Mouse (Mus musculus) monocyte, adult 5-6 weeks (primary cell): ENCODE data around the gene Abhd16a. TPM values are rescaled to one million over a fixed set of nuclear protein-coding genes. Genes with fewer than 3 reads are reported as not detected.
"Not testable (repeated sequence)": the region's sequence is repeated elsewhere in the genome, so short reads cannot be mapped to it uniquely, and the experiment has no call there.

Experiments
- ATAC-seq: fragments of 153-309, 156-312 bp; replicated peaks from 2 replicates; pipeline ENCODE4 v1.8.0; 2017; ENCODE audit warnings: mild to moderate bottlenecking; ENCODE audit not compliant: low TSS enrichment, insufficient number of reproducible peaks, severe bottlenecking, poor library complexity, low FRiP score
- total RNA-seq: library from RNA; stranded (forward); fragments of 200-1000, 200-491, 200-594 nt; gene quantifications from 3 replicates; pipeline ENCODE4 v1.2.3, GENCODE M21; 2017

Gene Abhd16a
- total RNA-seq, 1 experiment from 2014 or later = 24.3 TPM

DNA sequence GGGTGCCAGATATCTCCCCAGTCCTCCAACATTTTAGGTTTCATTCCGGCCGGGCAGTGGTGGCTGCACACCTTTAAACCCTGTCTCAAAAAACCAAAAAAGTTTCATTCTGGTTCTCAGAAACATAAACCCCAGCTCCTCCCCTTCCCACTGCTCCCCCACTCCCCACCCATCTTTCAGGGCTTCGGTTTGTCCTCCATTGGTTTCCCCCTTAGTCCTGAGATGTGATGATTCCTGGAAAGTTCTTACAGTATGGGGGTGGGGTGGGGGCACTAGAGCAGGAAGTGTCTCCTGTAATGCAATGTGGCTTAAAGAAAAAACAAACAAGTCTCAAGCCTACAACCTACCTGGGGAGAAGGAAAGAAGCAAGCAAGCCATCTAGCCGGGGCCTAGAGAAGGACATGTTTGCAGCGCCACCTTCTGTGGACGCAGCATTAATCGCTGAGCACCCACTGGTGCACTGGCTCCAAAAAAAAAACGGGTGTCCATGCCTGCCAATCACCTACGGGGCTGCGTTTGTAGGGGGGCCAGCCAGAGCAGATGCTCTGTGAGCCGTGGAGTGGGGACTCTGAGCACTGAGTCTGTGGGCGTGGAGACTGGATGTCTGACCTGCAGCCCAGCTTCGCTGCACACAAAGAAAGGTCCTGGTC lies 16.8 kb downstream of the Abhd16a start:
- no peak for ATAC-seq

DNA sequence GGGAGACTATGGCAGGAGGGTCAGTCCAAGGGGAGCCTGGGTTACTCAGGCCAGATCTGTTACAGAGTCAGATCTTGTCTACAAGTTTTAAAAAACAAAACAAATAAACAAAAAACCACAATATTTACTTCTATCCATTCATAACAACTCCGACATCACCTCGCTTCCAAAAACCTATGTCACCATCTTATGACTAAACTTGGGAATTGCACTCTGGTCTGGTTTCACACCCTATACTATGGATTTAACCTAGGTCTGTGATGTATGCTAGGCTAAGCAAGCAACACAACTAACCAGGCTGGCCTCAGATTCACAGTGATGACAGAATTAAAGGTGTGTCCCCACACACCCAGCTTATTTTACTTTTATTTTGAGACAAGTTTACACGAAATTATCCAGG lies 17.5 kb downstream of the Abhd16a start:
- no peak for ATAC-seq

DNA sequence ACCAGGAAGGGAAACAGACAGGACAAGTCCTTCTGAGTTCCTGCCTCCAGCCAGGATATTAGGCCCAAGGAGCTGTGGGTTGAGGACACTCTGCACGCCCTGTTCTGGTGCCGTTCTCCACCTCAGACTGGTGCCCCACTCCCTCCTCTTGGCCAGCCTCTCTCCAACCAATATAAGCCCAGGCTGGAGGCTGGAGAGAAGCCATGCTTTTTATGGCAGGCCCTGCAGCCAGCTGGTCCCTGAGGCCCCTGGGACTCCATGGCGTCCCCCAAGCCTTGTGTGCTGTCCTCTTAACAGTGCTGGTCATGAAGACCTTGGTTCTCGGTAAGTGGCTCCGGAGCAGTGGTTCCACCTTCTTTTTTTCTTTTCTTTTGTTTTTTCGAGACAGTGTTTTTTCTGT lies 19.0 kb downstream of the Abhd16a start, which contains the start of gene Ly6g5c:
Ly6g5c (plus strand) TSS at position 183 of the 400 bp plus-strand sequence.
- no peak for ATAC-seq

DNA sequence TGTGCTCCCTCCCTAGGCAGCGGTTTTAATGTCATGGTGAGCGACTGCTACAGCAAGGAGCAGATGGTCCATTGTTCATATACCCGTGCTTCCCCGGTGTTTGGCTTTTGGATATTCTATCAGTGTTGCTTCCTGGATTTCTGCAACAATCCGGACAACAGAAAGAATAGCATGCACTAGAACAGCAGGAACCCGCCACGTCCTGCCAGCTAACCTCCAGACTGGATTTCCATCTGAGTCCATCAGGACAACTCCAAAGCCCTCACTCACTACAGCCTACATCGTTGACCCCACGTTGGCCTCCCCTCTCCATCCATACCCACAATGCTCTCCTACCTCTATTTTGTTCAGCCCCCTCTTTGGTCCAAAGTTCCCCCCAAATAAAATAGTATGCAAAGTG lies 22.7 kb downstream of the Abhd16a start:
- no peak for ATAC-seq

DNA sequence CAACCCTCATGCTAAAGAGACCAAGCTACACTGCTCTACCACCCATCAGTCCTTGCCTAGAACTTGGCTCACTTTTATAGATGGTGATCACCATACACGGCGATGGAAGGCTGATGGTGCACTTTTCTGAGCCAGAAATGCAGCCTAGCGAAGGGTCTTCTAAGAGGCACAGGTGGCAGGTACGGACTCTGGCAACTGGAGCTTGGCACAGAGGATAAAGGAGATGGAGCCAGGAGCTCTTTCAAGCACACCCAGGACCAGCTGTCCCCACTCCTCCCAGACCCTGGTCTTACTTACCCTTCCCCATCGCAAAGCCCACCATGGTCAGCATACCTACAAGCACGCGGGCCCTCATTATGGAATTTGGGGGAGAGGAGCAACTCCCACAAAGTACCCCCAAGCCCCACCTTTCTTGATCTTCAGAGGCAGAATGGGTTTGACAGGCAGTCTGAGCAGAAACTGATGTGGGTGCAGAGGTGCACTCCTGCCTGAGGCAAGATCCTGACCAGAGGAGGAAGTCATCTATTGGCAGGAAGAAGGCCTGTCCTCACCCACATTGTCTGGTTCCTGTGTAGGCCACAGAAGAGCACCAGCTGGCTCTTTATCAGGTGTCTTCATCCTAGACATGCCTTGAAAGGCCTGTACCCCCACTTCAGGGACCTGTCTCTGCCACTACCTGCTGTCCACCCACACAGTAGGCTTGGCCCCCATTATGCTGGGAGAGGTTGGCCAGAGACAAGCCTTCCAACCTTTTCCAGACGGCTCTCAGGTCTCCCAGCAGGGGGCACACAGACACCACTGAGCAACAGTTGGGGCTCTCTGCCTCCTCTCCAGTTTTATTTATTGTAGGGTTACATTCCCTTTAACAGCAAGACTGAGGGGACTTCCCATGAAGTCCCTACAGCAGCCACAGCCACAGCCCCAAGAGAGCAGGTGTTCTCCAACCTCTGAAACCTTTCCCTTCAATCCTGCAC lies 26.3 kb downstream of the Abhd16a start, which contains the start of gene Ly6g5b:
Ly6g5b (minus strand) TSS at position 383 of the 974 bp plus-strand sequence.
- ATAC-seq = peak; percentile 32; the same call in 1 of the 2 replicates

DNA sequence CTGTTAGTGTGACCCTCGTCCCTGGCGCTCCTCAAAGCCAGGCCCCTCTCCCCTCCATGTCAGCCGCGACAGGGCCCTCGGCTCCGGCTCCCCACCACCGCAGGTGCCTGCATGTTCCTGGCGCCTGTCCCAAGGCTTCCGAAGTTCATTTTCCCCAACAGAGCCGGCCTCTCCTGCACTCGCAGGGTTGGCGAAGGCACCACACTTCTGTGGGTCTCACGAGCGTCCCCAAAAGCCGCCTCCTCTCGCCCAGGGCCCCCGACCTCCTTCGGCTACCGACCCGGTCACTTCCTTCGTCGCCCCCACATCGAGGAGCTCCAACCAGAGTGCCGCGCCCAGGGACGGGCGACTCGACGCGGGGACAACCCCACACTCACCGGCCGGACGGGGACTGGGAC lies 31.7 kb downstream of the Abhd16a start:
- no peak for ATAC-seq

DNA sequence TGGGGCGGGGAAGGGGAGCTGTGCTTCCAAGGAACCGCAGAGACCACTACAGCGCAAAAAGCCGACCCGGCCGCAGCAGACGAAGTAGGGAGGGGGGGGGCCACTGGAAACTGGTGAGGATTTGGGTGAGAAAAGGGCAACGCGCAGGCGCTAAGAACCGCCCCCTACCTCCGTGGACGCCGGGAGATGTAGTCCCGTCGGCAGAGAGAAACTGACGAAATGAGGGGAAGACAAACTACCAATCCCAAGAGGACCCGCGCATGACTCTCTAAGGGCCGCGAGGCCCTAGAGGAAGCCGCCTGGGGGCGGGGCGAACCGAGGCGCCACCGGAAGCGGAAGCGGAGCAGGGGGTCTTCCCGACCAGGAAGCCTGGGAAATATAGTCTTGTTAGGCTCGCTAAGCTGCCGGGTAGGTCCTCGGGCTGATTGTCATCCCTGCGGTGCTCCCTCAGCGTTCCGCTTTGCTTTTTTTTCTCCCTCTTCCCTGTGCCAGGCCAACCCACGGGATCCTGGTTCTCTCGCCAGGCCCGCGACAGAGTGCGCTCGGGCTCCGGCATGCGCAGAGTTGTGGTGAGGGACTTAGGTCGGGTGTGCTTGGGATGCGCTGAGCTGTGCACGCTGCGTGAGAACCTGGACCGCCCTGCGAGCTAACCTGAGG lies 32.2 kb downstream of the Abhd16a start, which contains the start of gene Gpank1:
Gpank1 (plus strand) TSS at position 313 of the 657 bp plus-strand sequence.
- peak; percentile 88 for ATAC-seq

DNA sequence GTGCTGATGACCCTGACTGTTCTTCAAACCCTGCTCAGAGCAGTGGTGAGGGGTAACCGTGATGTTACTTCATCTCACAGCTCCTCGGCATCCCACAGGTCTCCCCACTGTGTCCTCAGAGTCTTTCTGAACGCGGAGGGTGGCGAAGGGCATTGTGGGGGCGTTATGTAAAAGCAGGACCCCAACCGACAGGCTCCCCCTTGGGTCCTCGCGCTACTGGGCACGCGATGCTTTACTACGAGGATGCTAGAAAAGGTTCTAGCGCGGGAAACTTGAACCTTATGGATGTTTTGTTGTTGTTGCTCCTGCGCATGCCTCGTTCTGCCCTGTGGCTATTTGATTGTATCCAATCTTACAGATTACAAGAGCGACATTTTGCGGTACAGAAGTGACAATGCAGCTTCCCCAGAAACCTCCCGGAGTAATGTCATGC lies 32.8 kb downstream of the Abhd16a start, which contains the start of gene Csnk2b:
Csnk2b (minus strand) TSS at position 183 of the 433 bp plus-strand sequence.
- 0 out of 2 replicates have a peak, but pooled peaks have one; percentile 7 for ATAC-seq

DNA sequence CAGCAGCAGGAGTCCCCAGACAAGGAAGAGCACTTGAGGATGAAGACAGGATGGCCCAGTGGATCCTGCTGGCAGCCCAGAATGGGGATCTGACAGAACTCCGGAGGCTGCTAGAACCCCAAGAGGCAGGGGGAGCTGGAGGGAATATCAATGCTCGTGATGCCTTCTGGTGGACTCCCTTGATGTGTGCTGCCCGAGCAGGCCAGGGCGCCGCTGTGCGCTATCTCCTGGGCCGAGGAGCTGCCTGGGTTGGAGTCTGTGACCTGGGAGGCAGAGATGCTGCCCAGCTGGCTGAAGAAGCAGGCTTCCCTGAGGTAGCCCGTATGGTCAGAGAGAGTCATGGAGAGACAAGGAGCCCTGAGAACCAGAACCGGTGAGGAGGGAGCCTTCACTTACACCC lies 34.2 kb downstream of the Abhd16a start:
- not testable (repeated sequence) for ATAC-seq

DNA sequence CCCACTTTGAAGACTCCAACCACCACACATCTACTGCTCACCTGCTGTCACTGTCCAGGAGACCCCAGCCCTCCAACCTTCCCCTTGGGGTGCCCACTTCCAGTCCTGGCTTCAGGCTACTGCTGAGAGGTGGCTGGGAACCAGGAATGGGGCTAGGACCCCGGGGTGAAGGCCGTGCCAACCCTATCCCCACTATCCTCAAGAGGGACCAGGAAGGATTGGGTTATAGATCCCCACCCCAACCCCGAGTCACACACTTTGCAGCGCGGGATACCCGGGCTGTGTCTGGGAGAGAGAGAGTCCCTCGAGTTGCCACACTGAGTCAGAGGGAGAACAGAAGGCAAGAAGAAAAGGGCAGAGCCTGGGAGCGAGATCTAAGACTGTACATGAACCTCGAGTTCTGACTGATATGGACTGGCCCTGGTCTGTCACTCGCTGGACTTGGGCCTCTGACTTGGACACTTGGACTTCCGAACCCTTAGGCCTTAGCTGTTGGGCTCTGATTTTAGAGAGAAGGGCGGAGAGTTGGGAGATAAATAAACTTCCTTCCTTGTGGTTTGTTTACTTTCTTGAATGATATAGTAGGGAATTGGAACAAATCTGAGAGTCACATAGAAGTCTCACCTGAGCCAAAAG lies 35.3 kb downstream of the Abhd16a start:
- not testable (repeated sequence) for ATAC-seq

DNA sequence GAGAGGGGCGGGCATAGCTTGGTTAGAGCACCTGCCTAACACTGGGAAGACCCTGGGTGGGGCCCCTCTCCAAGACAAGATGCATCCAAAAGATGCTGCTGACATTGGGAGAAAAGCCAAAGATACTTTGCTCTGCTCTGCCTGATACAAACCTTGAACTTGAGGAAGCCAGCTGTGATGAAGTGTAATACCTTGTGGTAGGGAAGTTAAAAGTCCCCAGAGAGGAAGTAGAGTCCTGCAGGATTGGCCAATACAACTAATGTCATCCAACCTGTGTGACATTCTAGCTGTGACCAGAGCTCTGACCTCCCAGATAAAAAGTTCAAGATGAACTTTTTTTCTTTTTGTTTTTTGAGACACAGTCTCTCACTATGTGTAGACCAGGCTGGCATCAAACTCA lies 36.0 kb downstream of the Abhd16a start:
- ATAC-seq = peak; percentile 33

DNA sequence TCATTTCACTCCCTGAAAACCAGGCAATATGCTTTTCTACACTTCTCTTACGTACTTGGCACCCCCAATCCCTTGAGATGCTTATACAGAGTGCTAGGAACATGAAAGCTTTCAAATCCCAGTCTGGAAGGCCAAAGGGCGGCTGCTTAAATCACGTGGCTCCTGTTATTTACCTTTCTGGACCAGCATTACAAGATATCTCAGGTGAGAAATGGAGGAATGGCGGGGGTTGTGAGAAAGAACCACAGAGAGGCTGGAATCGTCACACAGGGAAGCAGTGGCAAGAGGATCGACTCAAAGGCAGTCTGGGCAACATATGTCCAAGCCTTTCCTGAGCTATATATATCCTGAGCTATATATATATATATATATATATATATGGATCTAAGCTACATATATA lies 36.5 kb downstream of the Abhd16a start:
- ATAC-seq = no peak

DNA sequence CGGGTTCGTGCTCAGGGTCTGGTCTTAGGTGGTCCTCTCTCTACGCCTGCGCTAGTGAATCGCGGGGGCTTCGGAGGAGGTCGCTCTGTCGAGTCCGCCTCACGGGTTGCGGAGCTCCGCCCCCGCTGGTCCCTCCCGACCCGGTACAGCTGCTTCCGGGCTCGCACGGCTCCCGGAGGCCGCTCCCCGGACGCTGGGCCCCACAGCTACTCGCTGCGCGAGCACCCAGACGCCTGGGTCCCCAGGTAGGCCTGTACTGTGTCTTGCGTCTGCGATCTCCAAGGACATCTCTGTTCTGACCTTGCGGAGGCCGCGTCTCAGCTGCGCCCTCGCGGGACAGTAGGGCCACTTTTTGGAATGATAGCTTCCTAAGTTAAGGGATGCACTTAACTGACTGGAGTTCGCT lies 37.1 kb downstream of the Abhd16a start, which contains the start of gene D17H6S53E:
D17H6S53E (plus strand) TSS at position 168 of the 406 bp plus-strand sequence.
- peak; percentile 20; the same call in 1 of the 2 replicates for ATAC-seq

DNA sequence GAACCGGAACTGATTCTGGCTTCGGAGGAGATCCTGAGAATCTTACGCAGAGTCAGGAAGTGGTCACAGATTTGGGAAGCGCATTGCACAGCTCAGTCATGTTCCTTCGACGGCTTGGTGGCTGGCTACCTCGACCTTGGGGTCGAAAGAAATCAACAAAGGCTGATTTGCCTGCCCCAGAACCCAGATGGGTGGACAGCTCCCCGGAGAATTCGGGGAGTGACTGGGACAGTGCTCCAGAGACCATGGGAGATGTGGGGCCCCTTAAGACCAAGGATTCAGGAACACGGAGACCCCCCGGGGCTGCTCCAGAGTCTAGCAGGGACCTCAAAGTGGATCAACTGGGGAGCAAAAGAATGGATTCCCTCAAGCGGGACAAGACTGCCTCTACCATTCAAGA lies 38.0 kb downstream of the Abhd16a start:
- ATAC-seq = no peak

DNA sequence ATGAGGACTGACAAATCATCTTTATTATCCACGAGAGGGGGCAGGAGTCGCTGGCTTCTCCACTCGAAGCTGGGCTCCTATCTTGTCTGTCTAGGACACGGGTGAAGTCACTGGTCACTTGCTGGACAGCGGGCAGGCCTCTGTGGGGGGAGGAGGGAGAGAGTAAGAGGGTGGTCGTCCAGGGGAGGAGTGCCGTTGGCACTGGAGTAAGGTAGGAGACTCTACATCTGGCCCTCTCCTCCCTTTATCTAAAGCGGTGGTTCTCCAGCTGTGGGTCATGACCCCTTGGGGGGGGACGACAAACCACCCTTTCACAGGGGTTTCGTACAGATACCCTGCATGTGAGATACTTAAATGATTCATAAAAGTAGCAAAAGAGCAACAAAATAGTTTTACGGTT lies 39.9 kb downstream of the Abhd16a start:
- ATAC-seq = no peak

DNA sequence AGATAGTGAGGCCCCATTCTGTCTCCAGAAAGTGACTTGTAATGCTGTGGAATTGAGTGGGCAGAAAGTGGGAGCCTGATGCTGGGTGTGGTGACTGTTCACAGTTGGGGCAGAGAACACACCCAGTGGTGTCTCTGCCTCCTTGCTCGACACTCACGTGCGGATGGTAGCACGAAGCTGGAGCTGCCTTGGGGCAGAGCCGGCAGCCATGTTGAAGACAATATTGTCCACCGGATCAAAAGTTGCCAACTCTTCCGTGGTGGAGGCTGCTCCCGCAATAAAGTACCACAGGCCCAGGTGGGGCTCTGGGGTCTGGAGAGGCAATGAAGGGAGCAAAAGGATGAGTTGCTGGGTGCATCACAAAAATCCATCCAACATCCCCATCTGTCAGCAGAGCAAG lies 42.0 kb downstream of the Abhd16a start:
- no peak for ATAC-seq

DNA sequence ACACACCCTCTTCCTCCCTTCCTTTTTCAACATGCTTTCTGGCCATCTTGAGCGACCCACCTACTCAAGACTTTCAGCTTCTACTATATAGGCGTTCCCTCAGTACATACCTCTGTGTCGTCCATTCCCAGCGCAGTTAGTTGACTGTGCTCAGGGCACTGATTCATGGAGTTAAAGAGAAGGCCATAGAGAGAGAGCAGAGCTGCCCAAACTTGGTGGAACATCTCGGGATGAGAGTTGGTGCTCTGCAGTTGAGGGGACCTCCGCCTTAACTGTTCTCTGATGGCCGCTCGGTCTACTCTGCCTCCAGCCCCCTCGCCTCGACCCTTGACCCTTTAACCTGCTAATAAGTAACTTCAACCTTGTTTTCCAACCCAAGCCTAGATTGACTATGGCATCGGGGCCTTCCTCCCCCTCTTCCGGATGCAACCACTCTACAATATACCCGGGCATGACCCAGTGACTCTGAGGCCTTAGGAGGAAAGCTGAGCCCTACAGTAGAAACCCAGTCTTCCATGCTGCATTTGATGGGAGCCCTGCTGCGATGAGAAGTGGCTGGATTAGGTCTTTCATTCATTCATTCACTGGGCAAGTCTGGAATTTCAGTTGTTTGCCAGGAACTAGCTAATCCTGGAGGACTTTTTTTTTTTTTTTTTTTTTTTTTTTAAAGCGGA lies 42.6 kb downstream of the Abhd16a start, which contains the start of gene Apom:
Apom (minus strand) TSS at position 551 of the 674 bp plus-strand sequence.
- ATAC-seq = no peak

DNA sequence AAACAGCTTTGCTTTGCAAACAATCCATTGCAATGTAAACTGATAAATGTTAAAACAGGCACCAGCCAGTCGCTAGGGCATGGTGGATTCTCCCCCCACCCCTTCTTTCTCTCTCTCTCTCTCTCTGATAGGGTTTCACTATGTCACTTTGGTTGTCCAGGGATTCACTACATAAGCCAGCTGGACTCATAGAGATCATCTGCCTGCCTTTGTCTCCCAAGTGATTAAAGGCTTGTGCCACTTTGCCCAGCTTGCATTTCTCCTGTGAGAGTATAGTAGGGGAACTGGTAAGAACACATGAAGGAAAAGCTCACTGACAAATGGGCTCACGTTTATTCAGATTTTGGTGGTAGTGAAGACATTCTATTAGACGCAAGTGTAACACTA lies 43.1 kb downstream of the Abhd16a start:
- no peak for ATAC-seq
